Mouse (Mus musculus) C3H10T1/2 (cell line): ENCODE measurements around the gene Bcor. TPM values are rescaled to one million over a fixed set of nuclear protein-coding genes. Genes with fewer than 3 reads are reported as not detected.

ENCODE experiments used
- polyA plus RNA-seq, 2 experiments: library from polyadenylated mRNA; unstranded; fragments of >200 nt; fragmentation: generic; extraction: Trizol; gene quantifications; one replicate each; pipeline ENCODE4 v1.2.1; 2012; ENCODE audit warnings: missing spikeins in 2 of 2

The Bcor gene
- polyA plus RNA-seq = 1 to 10 TPM in 1 of 2 experiments, under 1 TPM in 1; 0.83 to 5.1 TPM

DNA sequence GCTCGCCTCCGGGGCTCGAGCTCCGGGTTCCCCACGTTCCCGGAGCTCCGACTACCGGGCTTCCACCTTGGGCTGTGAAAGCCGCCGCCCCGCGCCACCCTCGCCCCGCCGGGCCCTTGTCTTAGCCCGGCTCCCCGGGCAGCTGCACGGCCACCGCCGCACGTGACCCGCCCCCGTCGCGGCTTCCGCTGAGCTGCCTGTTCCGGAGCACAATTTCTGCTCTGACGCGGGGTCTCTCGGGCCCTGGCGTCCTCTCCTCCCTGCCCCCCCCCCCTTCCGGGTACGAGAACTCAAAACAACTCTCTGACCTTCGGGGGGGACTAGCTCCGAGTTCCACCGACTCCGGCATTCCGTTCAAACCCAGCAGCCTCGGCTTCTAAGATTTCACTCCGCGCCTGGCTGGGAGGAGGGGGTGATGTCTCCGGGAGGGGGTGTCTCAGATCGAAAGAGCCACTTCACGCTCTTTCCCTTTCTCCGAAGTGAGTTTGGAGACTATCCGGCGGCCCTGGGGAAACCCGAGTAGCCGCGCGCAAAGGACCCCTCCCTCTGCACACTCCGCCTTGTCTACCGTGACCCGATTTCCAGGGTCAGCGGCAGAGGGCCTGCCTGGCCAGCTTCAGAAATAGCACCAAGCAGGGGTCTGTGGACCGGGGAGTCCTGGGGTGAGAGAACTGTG, at the start of gene Bcor:
Gene Bcor, minus strand, starts transcription at position 375 of the 676 bp plus-strand sequence.

